Mouse (Mus musculus): Measurements from ENCODE around the gene Mlc1.

Mlc1 gene

DNA sequence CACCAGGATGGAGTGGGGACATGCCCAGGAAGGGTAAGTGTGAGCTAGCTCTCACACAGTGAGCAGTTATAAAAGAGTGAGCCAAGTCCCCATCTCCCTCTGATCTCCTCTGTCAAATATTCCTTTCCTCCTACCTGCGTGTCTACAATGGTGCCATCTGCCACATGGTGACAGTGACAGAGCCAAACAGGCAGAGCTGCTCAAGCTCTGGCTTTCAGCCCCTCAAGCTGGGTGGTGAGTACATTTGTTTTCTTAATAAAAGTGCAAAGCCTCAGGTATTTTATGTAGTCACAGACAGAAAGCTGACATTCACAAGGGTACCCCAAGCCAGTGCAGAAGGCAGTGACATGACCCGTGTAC, 41.5 kb downstream of the Mlc1 start:
- DNase-seq (ENCODE audit: low read depth, low spot score), result no peak

GRCm38 (mm10) chr15:88936619-88937290, 42.1 kb downstream of the Mlc1 start:
- no peak for DNase-seq (ENCODE audit: low read depth, low spot score)

- no peak for DNase-seq (ENCODE audit: low read depth, low spot score)
Measured at GRCm38 (mm10) chr15:88934141-88934540, 44.7 kb downstream of the Mlc1 start.

- no peak for DNase-seq (ENCODE audit: low read depth, low spot score)
Measured at GRCm38 (mm10) chr15:88932667-88933066, 46.1 kb downstream of the Mlc1 start.

DNA sequence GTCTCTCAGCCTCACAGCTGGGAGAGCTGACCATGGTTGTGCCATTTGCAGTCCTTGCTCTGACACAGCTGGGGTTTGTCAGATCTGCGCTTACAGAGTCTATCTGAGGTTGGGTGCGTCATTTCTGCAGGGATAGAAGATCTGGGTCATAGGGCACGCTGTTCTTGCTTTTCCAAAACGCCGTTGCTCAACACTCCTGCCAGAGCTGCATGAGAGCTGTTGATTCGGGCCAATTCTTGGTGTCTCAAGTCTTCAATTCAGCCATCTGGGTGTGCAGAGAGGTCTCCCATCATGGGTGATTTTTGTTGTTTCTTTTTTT, 56.9 kb downstream of the Mlc1 start:
- DNase-seq (ENCODE audit: low read depth, low spot score), result peak; percentile 15

DNA sequence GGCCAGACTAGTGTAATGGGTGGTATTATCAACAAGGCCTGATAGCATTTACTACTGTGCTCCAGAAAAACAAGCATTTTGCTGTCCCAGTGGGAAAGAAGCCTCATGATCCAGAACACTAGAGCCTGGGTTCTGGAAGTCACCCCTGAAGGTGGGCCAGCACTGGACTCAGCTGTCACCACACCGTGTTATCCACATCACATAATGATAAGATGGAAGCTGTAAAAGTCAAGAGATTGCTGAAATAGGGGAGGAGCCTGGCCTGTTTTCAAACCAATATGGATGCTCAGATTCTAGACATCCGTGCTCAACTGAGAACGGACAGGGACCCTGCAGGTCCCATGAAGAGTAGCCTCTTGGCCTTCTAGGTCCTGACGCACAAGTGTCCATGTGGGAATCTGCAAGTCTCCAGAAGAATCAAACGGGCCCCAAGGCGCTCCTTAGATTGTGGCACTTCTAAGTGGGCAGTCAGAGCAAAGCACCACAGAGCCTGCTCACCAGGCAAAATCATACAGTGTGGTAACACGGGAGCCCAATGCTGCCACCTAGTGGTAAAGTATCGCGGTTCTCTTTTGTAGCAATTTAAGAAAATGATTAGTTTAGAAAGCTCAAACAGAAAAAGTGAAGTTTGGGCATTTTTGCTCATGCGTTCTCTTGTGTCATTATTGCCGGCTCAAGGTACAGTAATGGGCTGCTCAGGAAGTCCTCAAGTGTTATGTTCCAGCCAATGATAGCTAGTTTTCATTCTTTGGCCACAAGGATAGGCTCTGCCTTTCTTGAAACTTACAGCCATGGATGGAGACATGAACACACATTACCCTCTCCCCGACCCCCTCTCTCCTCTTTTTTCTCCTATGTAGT, 57.4 kb downstream of the Mlc1 start:
- DNase-seq (ENCODE audit: low read depth, low spot score), result peak; percentile 54

DNA sequence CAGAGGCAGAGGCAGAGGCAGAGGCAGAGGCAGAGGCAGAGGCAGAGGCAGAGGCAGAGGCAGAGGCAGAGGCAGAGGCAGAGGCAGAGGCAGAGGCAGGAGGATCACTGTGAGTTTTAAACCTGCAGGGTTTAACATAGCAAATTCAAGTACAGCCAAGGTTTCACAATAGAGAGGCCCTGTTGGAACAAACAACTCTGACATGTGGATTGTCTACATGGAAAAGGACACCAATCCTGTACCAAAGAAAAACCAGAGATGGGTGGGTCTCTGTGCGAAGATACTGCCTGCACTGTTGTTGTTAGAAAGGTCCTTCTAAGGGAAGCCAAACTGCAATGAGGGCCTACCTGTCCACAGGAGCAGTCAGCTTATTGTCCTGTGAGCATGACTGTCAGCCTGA, 58.7 kb downstream of the Mlc1 start:
- no peak for DNase-seq (ENCODE audit: low read depth, low spot score)

GRCm38 (mm10) chr15:88919328-88919727, 59.5 kb downstream of the Mlc1 start:
- no peak for DNase-seq (ENCODE audit: low read depth, low spot score)

DNA sequence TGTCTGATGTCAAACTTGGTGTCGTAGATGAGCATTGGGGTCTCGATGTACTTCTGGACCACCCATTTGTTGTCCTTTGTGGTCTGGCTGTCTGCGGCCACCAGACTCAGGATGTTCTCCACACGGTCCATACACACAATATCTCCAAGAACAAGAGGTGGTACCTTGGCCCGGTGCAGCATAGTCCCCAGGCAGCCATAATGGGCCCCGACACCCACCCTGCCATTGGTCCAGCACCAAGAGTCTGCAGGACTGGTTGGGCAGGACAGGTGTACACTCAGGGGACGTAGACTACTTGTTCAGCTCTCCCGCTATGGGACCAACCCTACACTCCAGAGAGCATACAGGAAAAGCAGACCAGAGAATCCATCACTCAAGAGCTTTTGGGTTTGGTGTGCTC, 61.7 kb downstream of the Mlc1 start:
- no peak for DNase-seq (ENCODE audit: low read depth, low spot score)

- DNase-seq (ENCODE audit: low read depth, low spot score), result no peak
Measured at GRCm38 (mm10) chr15:88916366-88916765, 62.4 kb downstream of the Mlc1 start.

- no peak for DNase-seq (ENCODE audit: low read depth, low spot score)
Measured at GRCm38 (mm10) chr15:88915046-88915445, 63.8 kb downstream of the Mlc1 start.

GRCm38 (mm10) chr15:88906347-88906746, 72.5 kb downstream of the Mlc1 start:
- DNase-seq (ENCODE audit: low read depth, low spot score), result no peak

Measured in skeletal muscle tissue, adult 2 months (tissue).